Mouse (Mus musculus) heart, embryonic 10.5 days (tissue): Measurements from ENCODE around the gene Cyp4f14. TPM values are rescaled to one million over a fixed set of nuclear protein-coding genes. Genes with fewer than 3 reads are reported as not detected.
"Not testable (repeated sequence)": the region's sequence is repeated elsewhere in the genome, so short reads cannot be mapped to it uniquely, and the experiment has no call there.

Experiments used
- DNase-seq: peaks from one replicate; pipeline ENCODE4 v3.0.0-alpha.2; 2017; ENCODE audit warnings: low spot score
- H3K27ac ChIP-seq: fragments of 300-500 bp; sonication (generic); 2 replicates; pipeline ENCODE4 v1.5.1; 2016; ENCODE audit warnings: mild to moderate bottlenecking
- H3K27me3 ChIP-seq: fragments of 300-500 bp; sonication (generic); 2 replicates; pipeline ENCODE4 v1.6.1; 2016; ENCODE audit warnings: mild to moderate bottlenecking; ENCODE audit not compliant: poor library complexity, insufficient read depth, severe bottlenecking
- H3K36me3 ChIP-seq: fragments of 300-500 bp; sonication (generic); 2 replicates; pipeline ENCODE4 v1.6.1; 2016; ENCODE audit warnings: mild to moderate bottlenecking, moderate library complexity
- H3K4me1 ChIP-seq: fragments of 300-500 bp; sonication (generic); 2 replicates; pipeline ENCODE4 v1.6.1; 2016; ENCODE audit warnings: mild to moderate bottlenecking
- H3K4me3 ChIP-seq: fragments of 300-500 bp; sonication (generic); 2 replicates; pipeline ENCODE4 v1.5.1; 2016; ENCODE audit warnings: mild to moderate bottlenecking, moderate library complexity
- H3K9me3 ChIP-seq: fragments of 300-500 bp; sonication (generic); 2 replicates; pipeline ENCODE4 v1.6.1; 2016; ENCODE audit warnings: mild to moderate bottlenecking, moderate library complexity
- WGBS: fragments of 180-500 bp; shearing (Covaris S2); methylation state at CpG from one replicate; pipeline ENCODE4 v1.1.7; 2016; 5-methylcytosine and 5-hydroxymethylcytosine counted together
- polyA plus RNA-seq: library from polyadenylated mRNA; unstranded; fragments of >200 nt; fragmentation: Nextera tagmentation; extraction: Ambion mirVana; gene quantifications from 2 replicates; pipeline ENCODE4 v1.2.1, GENCODE M21; 2016

The Cyp4f14 gene
- polyA plus RNA-seq, 1 experiment from 2014 or later: not detected

GRCm38 (mm10) chr17:32889611-32890010, 27.5 kb downstream of the Cyp4f14 start:
- Histone ChIP-seq H3K27me3 (no peaks in the 10 kb centered on the region), H3K4me3 (no peak overlapping the region), H3K27ac (no peak overlapping the region), H3K9me3 (no peaks in the 10 kb centered on the region), H3K4me1 (peaks cover 14% of the 10 kb centered on the region), H3K36me3 (peaks cover 17% of the 10 kb centered on the region)
- 91% methylated on average over 6 of the region's 6 CpGs for WGBS
- no peak for DNase-seq

DNA sequence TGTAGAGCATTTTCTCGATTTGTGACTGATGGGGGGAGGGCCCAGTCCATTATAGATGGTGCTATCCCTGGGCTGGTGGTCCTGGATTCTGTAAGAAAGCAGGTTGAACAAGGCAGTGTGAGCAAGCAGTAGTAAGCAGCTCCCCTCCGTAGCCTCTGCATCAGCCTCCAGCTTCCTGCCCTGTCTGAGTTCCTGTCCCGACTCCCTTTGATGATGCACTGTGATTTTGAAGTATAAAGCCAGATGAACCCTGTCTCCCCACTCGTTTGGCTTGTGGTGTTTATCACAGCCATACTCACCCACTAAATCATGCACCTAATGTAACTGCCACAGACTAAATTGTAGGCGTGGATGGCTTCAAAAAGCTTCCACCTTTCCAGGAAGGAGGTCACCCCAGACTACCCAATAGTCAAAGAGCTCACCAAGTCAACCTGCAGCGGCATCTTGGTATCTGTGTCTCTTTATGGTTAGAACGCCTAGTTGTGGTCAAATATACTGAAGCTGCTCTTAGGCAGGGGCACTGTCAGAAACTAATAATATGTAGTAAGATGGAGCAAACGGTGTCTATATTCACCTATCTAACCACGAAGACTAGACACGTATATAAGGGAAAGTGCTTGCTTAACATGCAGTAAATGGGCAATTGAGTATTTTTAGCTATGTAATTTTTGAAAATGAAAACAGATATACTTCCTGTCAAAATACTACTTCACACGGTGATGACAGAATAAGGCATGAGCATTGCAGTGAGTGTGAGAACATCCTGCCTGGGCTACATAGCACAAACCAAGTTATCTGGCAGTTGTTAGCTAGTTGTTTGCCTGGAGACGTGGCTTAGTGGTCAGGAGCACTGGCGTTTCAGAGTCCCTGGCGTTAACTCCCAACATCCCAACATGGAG, 36.6 kb downstream of the Cyp4f14 start:
- peaks cover 7% of the 10 kb centered on the region for H3K4me1 ChIP-seq
- no peak for DNase-seq

DNA sequence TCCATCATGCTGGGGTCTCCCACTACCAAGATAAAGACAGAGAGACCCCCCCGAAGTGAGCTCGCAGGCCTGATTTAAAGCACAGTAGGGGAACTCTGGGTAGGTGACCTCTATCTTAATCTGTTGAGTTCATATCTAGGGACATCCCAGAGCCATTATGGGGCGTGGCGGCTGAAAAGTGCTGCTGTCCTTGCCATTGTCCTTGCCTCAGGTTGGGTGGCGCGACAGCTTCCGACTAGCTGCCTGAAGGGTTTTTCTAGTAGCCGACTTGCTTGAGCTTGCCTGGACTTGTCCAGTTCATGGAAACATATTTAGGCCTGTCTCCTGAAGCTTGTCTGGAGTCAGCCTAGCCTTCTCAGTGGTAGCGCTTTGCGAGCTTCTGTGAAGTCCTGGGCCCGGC, 38.4 kb downstream of the Cyp4f14 start:
- no peak overlapping the region for H3K4me3 ChIP-seq
- H3K4me1 ChIP-seq: peaks cover 7% of the 10 kb centered on the region
- H3K27ac ChIP-seq: no peak overlapping the region
- H3K36me3 ChIP-seq: peaks cover 38% of the 10 kb centered on the region
- no peaks in the 10 kb centered on the region for H3K9me3 ChIP-seq
- DNase-seq: no peak
- 92% methylated on average over 11 of the region's 11 CpGs for WGBS
- H3K27me3 ChIP-seq: peaks cover 18% of the 10 kb centered on the region

More for the DNA sequence above, 36.6 kb downstream of the Cyp4f14 start:
- no peak overlapping the region for H3K4me3 ChIP-seq
- H3K27me3 ChIP-seq: peaks cover 18% of the 10 kb centered on the region
- H3K9me3 ChIP-seq: no peaks in the 10 kb centered on the region
- H3K27ac ChIP-seq: no peak overlapping the region
- 89% methylated on average over 14 of the region's 14 CpGs for WGBS
- peaks cover 56% of the 10 kb centered on the region for H3K36me3 ChIP-seq

GRCm38 (mm10) chr17:32877471-32878171, 39.5 kb downstream of the Cyp4f14 start:
- WGBS: 3% methylated on average over 22 of the region's 22 CpGs
- no peak for DNase-seq
- H3K27me3 ChIP-seq: peaks cover 18% of the 10 kb centered on the region
- peaks cover 7% of the 10 kb centered on the region for H3K4me1 ChIP-seq
- H3K9me3 ChIP-seq: no peaks in the 10 kb centered on the region
- H3K27ac ChIP-seq: no peak overlapping the region
- H3K36me3 ChIP-seq: peaks cover 27% of the 10 kb centered on the region
- H3K4me3 ChIP-seq: peak overlapping the region; percentile 45

- Histone ChIP-seq H3K27ac (no peak overlapping the region), H3K4me1 (peaks cover 5% of the 10 kb centered on the region), H3K36me3 (no peaks in the 10 kb centered on the region), H3K4me3 (no peak overlapping the region), H3K9me3 (no peaks in the 10 kb centered on the region; the same call in 1 of the 2 replicates), H3K27me3 (peaks cover 11% of the 10 kb centered on the region; the same call in 1 of the 2 replicates)
- DNase-seq: no peak
- WGBS: 65% methylated on average over 5 of the region's 5 CpGs
These were observed 44.4 kb downstream of the Cyp4f14 start for GRCm38 (mm10) chr17:32872696-32873095.

GRCm38 (mm10) chr17:32872091-32872490, 45.1 kb downstream of the Cyp4f14 start:
- Histone ChIP-seq H3K36me3 (no peaks in the 10 kb centered on the region), H3K4me1 (no peaks in the 10 kb centered on the region), H3K27me3 (0 out of 2 replicates have a peak, but pooled peaks cover 5% of the 10 kb centered on the region), H3K9me3 (no peaks in the 10 kb centered on the region; the same call in 1 of the 2 replicates), H3K27ac (no peak overlapping the region), H3K4me3 (no peak overlapping the region)
- 73% methylated on average over 4 of the region's 4 CpGs for WGBS
- DNase-seq: no peak

DNA sequence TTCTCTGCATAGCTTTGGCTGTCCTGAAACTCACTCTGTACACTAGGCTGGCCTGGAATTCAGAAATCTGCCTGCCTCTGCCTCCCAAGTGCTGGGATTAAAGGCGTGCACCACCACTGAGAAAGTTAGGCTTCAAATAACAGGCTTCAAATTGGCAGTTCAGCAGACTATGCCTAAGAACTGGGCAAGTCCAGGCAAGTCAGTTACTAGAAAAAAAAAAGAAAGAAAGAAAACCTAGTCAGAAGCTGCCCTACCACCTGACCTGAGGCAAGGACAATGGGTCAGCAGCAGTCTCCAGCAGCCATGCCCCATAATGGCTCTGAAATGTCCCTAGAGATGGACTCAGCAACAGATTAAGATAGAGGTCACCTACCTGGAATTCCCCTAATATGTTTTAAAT, 45.7 kb downstream of the Cyp4f14 start:
- Histone ChIP-seq H3K4me1 (no peaks in the 10 kb centered on the region), H3K36me3 (no peaks in the 10 kb centered on the region), H3K27me3 (no peaks in the 10 kb centered on the region), H3K4me3 (no peak overlapping the region), H3K27ac (no peak overlapping the region), H3K9me3 (no peaks in the 10 kb centered on the region; the same call in 1 of the 2 replicates)
- no peak for DNase-seq
- WGBS: 85% methylated on average over 1 of the region's 1 CpGs

DNA sequence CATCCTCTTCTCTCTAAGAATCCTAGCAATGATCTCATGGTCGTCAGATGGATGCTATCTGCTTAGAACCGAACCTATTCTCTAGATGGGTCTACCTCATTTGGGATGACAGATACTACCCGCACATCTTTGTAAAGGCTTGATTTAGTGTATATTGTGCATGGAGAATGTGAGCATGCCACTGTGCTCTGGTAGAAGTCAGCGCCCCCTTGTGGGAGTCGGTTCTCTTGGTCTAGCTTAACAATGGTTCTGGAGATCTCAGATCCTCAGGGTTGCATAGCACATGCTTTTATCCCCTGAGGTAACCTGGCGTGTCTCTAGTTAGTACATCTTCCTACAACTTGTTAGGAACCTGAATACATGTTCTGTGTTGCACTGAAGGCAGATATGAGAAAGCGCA, 49.9 kb downstream of the Cyp4f14 start:
- not testable (repeated sequence) for H3K27me3 ChIP-seq, H3K4me3 ChIP-seq, H3K36me3 ChIP-seq, H3K9me3 ChIP-seq, H3K27ac ChIP-seq, H3K4me1 ChIP-seq, DNase-seq
- 49% methylated on average over 5 of the region's 7 CpGs for WGBS

DNA sequence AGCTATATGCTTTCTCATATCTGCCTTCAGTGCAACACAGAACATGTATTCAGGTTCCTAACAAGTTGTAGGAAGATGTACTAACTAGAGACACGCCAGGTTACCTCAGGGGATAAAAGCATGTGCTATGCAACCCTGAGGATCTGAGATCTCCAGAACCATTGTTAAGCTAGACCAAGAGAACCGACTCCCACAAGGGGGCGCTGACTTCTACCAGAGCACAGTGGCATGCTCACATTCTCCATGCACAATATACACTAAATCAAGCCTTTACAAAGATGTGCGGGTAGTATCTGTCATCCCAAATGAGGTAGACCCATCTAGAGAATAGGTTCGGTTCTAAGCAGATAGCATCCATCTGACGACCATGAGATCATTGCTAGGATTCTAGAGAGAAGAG, 60.4 kb downstream of the Cyp4f14 start:
- H3K27ac ChIP-seq, H3K27me3 ChIP-seq, H3K36me3 ChIP-seq, H3K9me3 ChIP-seq, H3K4me1 ChIP-seq, DNase-seq, H3K4me3 ChIP-seq: not testable (repeated sequence)
- WGBS: 42% methylated on average over 4 of the region's 6 CpGs

Other genes with a start within 250 kb of the Cyp4f14 start
- 0.41 and 0.83 TPM in 2 replicates for gene Cyp4f15, start 231.7 kb downstream of the Cyp4f14 start, polyA plus RNA-seq
- 27.3 and 30.4 TPM in 2 replicates for gene Zfp871, start 129.1 kb downstream of the Cyp4f14 start, polyA plus RNA-seq
- 1.2 and 2.4 TPM in 2 replicates for gene Zfp811, start 107.4 kb downstream of the Cyp4f14 start, polyA plus RNA-seq
- 8.5 and 8.7 TPM in 2 replicates for gene Zfp799, start 87.1 kb downstream of the Cyp4f14 start, polyA plus RNA-seq
- gene Zfp870, start 25.7 kb downstream of the Cyp4f14 start, polyA plus RNA-seq: 4.7 and 5.3 TPM in 2 replicates
- gene Cyp4f13, start 30.1 kb upstream of the Cyp4f14 start, polyA plus RNA-seq: 8.9 TPM in 2 replicates
- gene Zfp472, start 48.5 kb upstream of the Cyp4f14 start, polyA plus RNA-seq: 7.7 and 7.8 TPM in 2 replicates
- 8.6 and 8.9 TPM in 2 replicates for gene Zfp952, start 75.8 kb upstream of the Cyp4f14 start, polyA plus RNA-seq
- 7.1 and 8.0 TPM in 2 replicates for gene Zfp763, start 116.1 kb upstream of the Cyp4f14 start, polyA plus RNA-seq
- not detected in 2 replicates for gene 4921501E09Rik, start 150.7 kb upstream of the Cyp4f14 start, polyA plus RNA-seq
- 5.0 and 5.8 TPM in 2 replicates for gene Zfp563, start 172.0 kb upstream of the Cyp4f14 start, polyA plus RNA-seq
- 0.18 TPM in 1 of 2 replicates, not detected in the other for gene Morc2b, start 222.3 kb upstream of the Cyp4f14 start, polyA plus RNA-seq